Mouse (Mus musculus) limb, embryonic 14.5 days (tissue): ENCODE measurements around the gene Ptpn14. TPM values are rescaled to one million over a fixed set of nuclear protein-coding genes. Genes with fewer than 3 reads are reported as not detected.

Experiments used
- ATAC-seq: fragments of 200-750 bp; cut with Nextera tagmentation; 2 replicates; pipeline ENCODE4 v1.8.0; 2017; ENCODE audit warnings: low read depth, moderate number of reproducible peaks, moderate TSS enrichment; ENCODE audit not compliant: low FRiP score
- DNase-seq: peaks from one replicate; pipeline ENCODE4 v3.0.0-alpha.2; 2015; ENCODE audit warnings: low spot score
- H3K27ac ChIP-seq: fragments of 300-500 bp; sonication (generic); replicated peaks from 2 replicates; pipeline ENCODE4 v1.5.1; 2014; ENCODE audit warnings: low read depth, mild to moderate bottlenecking, low read length, moderate library complexity, mixed read lengths
- H3K27me3 ChIP-seq: fragments of 300-500 bp; sonication (generic); 2 replicates; pipeline ENCODE4 v1.6.1; 2014; ENCODE audit warnings: low read length, mixed read lengths; ENCODE audit not compliant: control insufficient read depth, insufficient read depth
- H3K36me3 ChIP-seq: fragments of 300-500 bp; sonication (generic); 2 replicates; pipeline ENCODE4 v1.6.1; 2014; ENCODE audit warnings: mild to moderate bottlenecking, low read length, moderate library complexity, mixed read lengths; ENCODE audit not compliant: control insufficient read depth, insufficient read depth
- H3K4me1 ChIP-seq: fragments of 300-500 bp; sonication (generic); 2 replicates; pipeline ENCODE4 v1.6.1; 2014; ENCODE audit warnings: antibody characterized with exemption, low read length, mixed read lengths; ENCODE audit not compliant: control insufficient read depth, insufficient read depth
- H3K4me2 ChIP-seq: fragments of 300-500 bp; sonication (generic); replicated peaks from 2 replicates; pipeline ENCODE4 v1.6.1; 2014; ENCODE audit warnings: low read depth, mild to moderate bottlenecking, low read length, moderate library complexity; ENCODE audit not compliant: severe bottlenecking
- H3K4me3 ChIP-seq: fragments of 300-500 bp; sonication (generic); replicated peaks from 2 replicates; pipeline ENCODE4 v1.5.1; 2014; ENCODE audit warnings: low read length
- H3K9ac ChIP-seq: fragments of 300-500 bp; sonication (generic); 2 replicates; pipeline ENCODE4 v1.6.1; 2014; ENCODE audit warnings: mild to moderate bottlenecking, low read depth, low read length, moderate library complexity; ENCODE audit not compliant: severe bottlenecking
- H3K9me3 ChIP-seq: fragments of 300-500 bp; sonication (generic); 2 replicates; pipeline ENCODE4 v1.6.1; 2016; ENCODE audit warnings: low read length; ENCODE audit not compliant: control insufficient read depth
- POLR2A ChIP-seq: fragments of 200-500 bp; IDR thresholded peaks from 2 replicates; pipeline ENCODE4 v1.8.0; 2012; ENCODE audit warnings: inconsistent platforms, mild to moderate bottlenecking, moderate library complexity, borderline replicate concordance; ENCODE audit not compliant: insufficient read depth, insufficient read length; ENCODE audit errors: extremely low read depth
- WGBS: fragments of 180-500 bp; shearing (Covaris S2); extraction: QIAGEN DNeasy Blood & Tissue Kit; methylation state at CpG from one replicate; pipeline ENCODE4 v1.1.7; 2014; 5-methylcytosine and 5-hydroxymethylcytosine counted together
- polyA plus RNA-seq, 2 experiments: library from polyadenylated mRNA; depleted of rRNA in 1 of 2; stranded (reverse) in 1 of 2; unstranded in 1 of 2; fragments of >200 nt; fragmentation: Nextera tagmentation in 1 of 2; extraction: Ambion mirVana in 1 of 2; gene quantifications; 2 replicates each; pipeline versions ENCODE4 v1.2.1 to v1.2.3; 2012 to 2014

The Ptpn14 gene
- polyA plus RNA-seq (2012; rRNA removed) (21.8 and 25.1 TPM in 2 replicates), polyA plus RNA-seq (2014; fragmentation: Nextera tagmentation; extraction: Ambion mirVana) (16.1 and 16.4 TPM in 2 replicates)

DNA sequence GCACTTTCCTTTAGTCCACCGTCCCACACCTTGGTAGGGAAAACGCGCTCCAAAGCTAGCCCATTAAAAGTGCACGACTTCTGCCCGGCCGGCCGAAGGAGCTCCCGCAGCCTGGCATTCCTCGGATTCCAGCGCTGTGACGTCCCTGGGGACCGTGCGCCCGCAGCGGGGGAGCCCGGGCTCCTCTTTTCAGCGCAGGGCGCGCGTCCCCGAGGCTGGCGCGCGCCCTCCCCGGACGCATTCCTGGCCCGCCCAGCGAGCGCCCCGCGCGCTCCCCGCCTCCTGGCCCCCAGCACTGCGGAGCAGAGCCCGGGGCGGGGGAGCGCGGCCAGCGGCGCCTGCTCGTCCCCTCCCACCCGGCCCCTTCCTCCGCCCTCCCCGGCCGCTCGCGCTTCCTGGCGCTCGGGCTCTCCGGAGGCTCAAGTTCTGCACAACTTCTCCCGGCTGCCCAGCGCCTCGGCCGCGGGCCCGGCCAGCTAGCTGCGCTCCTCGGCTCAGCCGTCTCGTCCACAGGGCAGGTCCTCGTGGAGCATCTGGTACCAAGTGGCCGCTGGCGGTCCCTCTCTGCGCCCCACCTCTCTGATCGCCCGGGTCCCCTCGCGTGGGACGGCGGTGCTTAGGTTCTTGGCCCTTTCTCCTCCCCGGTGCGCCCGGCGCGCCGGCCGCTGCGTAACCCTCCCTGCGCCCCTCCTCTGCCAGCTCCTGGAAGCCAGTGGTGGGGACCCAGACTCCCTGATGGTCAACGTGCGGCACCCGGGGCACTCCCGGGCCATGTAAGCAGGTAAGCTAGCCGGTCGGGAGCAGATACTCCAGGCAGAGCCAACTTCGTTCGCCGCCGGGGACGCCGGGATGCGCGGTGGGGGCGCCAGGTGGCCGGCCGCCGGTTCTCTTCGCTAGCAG is at the start of gene Ptpn14:
Gene Ptpn14 (plus strand): TSS at position 385 of the 900 bp plus-strand sequence.
- peak; percentile 58; the same call in 1 of the 2 replicates for TF ChIP-seq POLR2A
- no peaks in the 10 kb centered on the region for H3K36me3 ChIP-seq
- no peaks in the 10 kb centered on the region for H3K9me3 ChIP-seq
- H3K4me1 ChIP-seq, result peaks cover 47% of the 10 kb centered on the region
- peak within 1 kb of the TSS; percentile 90 for H3K9ac ChIP-seq
- peak within 1 kb of the TSS; percentile 88 for H3K4me2 ChIP-seq
- ATAC-seq (peak; percentile 91), DNase-seq (peak; percentile 92)
- H3K27me3 ChIP-seq, result no peaks in the 10 kb centered on the region
- 1% methylated on average over 58 of the region's 98 CpGs for WGBS
- peak within 1 kb of the TSS; percentile 98 for H3K27ac ChIP-seq
- peak within 1 kb of the TSS; percentile 89 for H3K4me3 ChIP-seq

DNA sequence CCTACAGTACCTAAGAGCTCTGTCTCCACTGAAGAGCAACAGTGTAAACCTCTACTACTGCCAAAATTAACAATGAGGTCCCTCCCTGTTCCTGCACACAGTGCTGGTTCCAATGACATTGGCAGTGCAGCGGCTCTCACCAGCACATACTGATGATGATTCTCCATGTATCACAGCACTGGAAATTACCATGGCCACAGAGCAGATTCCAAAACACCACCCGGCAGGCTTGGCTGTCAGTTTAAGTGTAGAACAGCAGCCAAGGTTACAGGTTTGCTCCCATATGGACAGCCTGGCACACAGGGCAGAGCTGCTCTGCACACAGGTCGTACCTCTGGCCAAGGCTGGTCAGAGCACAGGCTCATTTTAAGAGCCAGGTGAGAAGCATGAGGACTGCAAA is 48.5 kb upstream of the Ptpn14 start:
- H3K9me3 ChIP-seq, result no peaks in the 10 kb centered on the region
- ATAC-seq (no peak), DNase-seq (no peak)
- H3K36me3 ChIP-seq, result peaks cover 67% of the 10 kb centered on the region
- 96% methylated on average over 3 of the region's 3 CpGs for WGBS
- no peak overlapping the region for H3K4me2 ChIP-seq
- no peak overlapping the region for H3K9ac ChIP-seq
- H3K4me3 ChIP-seq, result no peak overlapping the region
- H3K4me1 ChIP-seq, result no peaks in the 10 kb centered on the region
- no peak for TF ChIP-seq POLR2A
- no peak overlapping the region for H3K27ac ChIP-seq
- H3K27me3 ChIP-seq, result no peaks in the 10 kb centered on the region

DNA sequence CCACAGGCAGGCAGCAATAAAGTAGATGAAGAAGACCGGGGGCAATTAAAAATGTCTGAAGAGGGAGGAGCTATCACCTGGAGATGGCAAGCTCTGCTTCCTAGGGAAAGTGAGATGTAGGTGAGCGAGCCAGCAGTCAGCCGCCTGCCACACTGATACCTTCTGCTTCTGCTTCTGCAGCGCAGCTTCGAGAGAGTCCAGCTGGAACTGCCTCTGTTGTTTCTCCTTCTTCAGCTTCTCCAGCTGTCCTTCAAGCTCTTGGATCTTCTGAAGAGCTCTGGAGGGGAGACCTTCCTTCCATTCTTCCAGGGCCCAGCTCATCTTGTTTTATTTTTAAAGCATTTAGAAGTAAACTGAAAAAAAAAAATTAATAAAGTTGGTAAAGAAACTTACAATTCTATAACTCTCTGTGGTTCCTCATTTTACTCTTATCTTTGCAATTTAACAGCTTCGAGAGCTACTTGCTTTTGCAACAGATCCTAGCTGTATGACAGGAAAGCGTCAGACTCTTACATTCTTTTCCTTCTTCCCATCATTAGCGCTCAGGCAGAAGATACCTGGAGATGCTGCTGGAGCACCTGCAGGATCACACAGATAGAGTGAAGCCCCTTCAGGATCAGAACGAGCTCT is 43.2 kb upstream of the Ptpn14 start:
- no peak for TF ChIP-seq POLR2A
- no peak for DNase-seq
- Histone ChIP-seq H3K27ac (no peak overlapping the region), H3K4me3 (no peak overlapping the region), H3K4me1 (peaks cover 15% of the 10 kb centered on the region), H3K27me3 (no peaks in the 10 kb centered on the region), H3K36me3 (peaks cover 47% of the 10 kb centered on the region), H3K9me3 (no peaks in the 10 kb centered on the region), H3K4me2 (no peak overlapping the region), H3K9ac (no peak overlapping the region)
- ATAC-seq, result no peak
- WGBS, result 91% methylated on average over 9 of the region's 9 CpGs

DNA sequence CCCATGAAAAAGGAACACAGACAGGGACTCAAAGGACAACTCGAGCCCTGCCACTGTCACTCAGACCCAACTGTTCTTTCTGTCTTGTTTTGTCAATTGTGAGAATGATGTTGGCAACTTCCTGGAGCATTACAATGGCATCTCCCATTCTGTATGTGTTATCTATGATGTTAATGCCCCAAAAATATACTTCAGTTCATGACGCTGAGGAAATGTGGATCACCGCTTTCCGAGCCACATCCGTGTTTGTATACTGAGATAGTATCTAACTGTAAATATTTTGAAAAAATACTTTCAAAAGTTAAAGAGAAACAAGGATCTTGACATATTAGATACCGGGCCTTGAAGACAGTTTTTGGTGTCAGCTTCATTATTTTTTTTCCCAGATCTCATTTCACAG is 42.0 kb upstream of the Ptpn14 start:
- Histone ChIP-seq H3K9me3 (no peaks in the 10 kb centered on the region), H3K27me3 (no peaks in the 10 kb centered on the region), H3K36me3 (peaks cover 36% of the 10 kb centered on the region), H3K4me1 (peaks cover 15% of the 10 kb centered on the region), H3K27ac (no peak overlapping the region), H3K9ac (no peak overlapping the region), H3K4me2 (no peak overlapping the region; the same call in 1 of the 2 replicates), H3K4me3 (0 out of 2 replicates have a peak overlapping the region, but pooled peaks have one; percentile 6)
- no peak for TF ChIP-seq POLR2A
- DNase-seq (no peak), ATAC-seq (no peak)
- WGBS, result 96% methylated on average over 6 of the region's 6 CpGs

DNA sequence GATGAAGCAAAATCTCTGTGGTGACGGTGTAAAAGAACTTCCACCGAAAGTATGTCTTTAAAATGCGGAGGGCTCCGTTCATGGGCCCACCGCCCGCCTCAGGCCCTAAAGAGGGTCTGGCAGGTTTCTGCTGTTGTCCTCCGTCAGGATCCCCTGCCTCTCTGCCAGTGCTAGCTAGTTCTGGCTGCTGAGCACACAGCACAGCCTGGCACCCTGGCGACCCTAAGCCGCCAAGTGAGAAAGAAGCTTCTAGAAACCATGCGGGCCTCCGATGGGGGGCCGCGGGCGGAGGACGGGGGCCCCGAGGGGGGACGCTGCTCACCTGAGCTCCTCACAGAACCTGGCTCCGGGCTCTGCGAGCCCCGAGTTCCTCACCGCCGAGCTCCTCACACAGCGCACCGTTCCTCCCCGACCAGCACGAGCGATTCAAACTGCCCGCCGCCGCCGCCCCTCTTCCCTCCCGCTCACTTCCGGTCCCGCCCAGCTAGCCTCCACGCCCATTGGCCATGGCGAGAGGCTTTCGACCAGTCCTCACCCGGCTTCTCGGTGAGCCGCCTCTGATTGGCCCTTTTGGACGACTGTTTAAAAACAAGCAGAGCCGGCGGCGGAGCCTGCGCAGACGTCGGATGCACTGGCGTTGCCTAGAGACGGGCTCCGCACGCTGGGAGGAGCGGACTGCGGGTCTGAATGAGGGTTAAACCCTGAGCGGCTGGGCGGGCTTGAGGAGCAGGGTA is 40.2 kb upstream of the Ptpn14 start, which contains the start of gene Cenpf:
Gene Cenpf (minus strand): TSS at position 433 of the 734 bp plus-strand sequence.
- WGBS, result 3% methylated on average over 53 of the region's 55 CpGs
- H3K4me2 ChIP-seq, result peak within 1 kb of the TSS; percentile 88
- no peaks in the 10 kb centered on the region for H3K9me3 ChIP-seq
- H3K4me3 ChIP-seq, result peak within 1 kb of the TSS; percentile 73
- TF ChIP-seq POLR2A, result peak; percentile 47; the same call in 1 of the 2 replicates
- H3K27ac ChIP-seq, result no peak within 1 kb of the TSS
- ATAC-seq (peak; percentile 100), DNase-seq (peak; percentile 98)
- no peaks in the 10 kb centered on the region for H3K27me3 ChIP-seq
- peak within 1 kb of the TSS; percentile 64 for H3K9ac ChIP-seq
- peaks cover 21% of the 10 kb centered on the region for H3K36me3 ChIP-seq
- peaks cover 15% of the 10 kb centered on the region for H3K4me1 ChIP-seq
